Mouse (Mus musculus) lung, postnatal 0 days (tissue): ENCODE results near the gene Gm11011. TPM values are rescaled to one million over a fixed set of nuclear protein-coding genes. Genes with fewer than 3 reads are reported as not detected.

Experiments used
- ATAC-seq: fragments of 200-750 bp; cut with Nextera tagmentation; 2 replicates; pipeline ENCODE4 v1.8.0; 2017; ENCODE audit warnings: moderate library complexity
- DNase-seq: peaks from one replicate; pipeline ENCODE4 v3.0.0-alpha.2; 2016; ENCODE audit warnings: low spot score
- H3K27ac ChIP-seq: fragments of 300-500 bp; sonication (generic); 2 replicates; pipeline ENCODE4 v1.5.1; 2014; ENCODE audit warnings: antibody characterized with exemption, mild to moderate bottlenecking, low read length, mixed read lengths
- H3K27me3 ChIP-seq: fragments of 300-500 bp; sonication (generic); replicated peaks from 2 replicates; pipeline ENCODE4 v1.6.1; 2014; ENCODE audit warnings: low read length, mixed read lengths; ENCODE audit not compliant: insufficient read depth
- H3K36me3 ChIP-seq: fragments of 300-500 bp; sonication (generic); 2 replicates; pipeline ENCODE4 v1.6.1; 2014; ENCODE audit warnings: low read length, mixed read lengths; ENCODE audit not compliant: insufficient read depth
- H3K4me1 ChIP-seq: fragments of 300-500 bp; sonication (generic); 2 replicates; pipeline ENCODE4 v1.6.1; 2014; ENCODE audit warnings: antibody characterized with exemption, low read depth, low read length, mixed read lengths; ENCODE audit not compliant: insufficient read depth
- H3K4me2 ChIP-seq: fragments of 300-500 bp; sonication (generic); replicated peaks from 2 replicates; pipeline ENCODE4 v1.6.1; 2014; ENCODE audit warnings: low read depth, mild to moderate bottlenecking, low read length, moderate library complexity, mixed read lengths
- H3K4me3 ChIP-seq: fragments of 300-500 bp; sonication (generic); 2 replicates; pipeline ENCODE4 v1.5.1; 2014; ENCODE audit warnings: low read depth, low read length
- H3K9ac ChIP-seq: fragments of 300-500 bp; sonication (generic); replicated peaks from 2 replicates; pipeline ENCODE4 v1.6.1; 2014; ENCODE audit warnings: low read depth, mild to moderate bottlenecking
- H3K9me3 ChIP-seq: fragments of 300-500 bp; sonication (generic); 2 replicates; pipeline ENCODE4 v1.6.1; 2016; ENCODE audit warnings: low read length, mixed read lengths
- CTCF ChIP-seq: IDR thresholded peaks from 2 replicates; pipeline ENCODE4 v1.5.1; 2016; ENCODE audit warnings: antibody characterized with exemption, mild to moderate bottlenecking
- EP300 ChIP-seq: IDR thresholded peaks from 2 replicates; pipeline ENCODE4 v1.6.1; 2016; ENCODE audit warnings: antibody characterized with exemption, mild to moderate bottlenecking, control low read depth
- WGBS: fragments of 180-500 bp; shearing (Covaris S2); extraction: QIAGEN DNeasy Blood & Tissue Kit; methylation state at CpG from one replicate; pipeline ENCODE4 v1.1.7; 2014; 5-methylcytosine and 5-hydroxymethylcytosine counted together
- polyA plus RNA-seq: library from polyadenylated mRNA; unstranded; fragments of >200 nt; fragmentation: Nextera tagmentation; extraction: Ambion mirVana; gene quantifications from 2 replicates; pipeline ENCODE4 v1.2.1, GENCODE M21; 2015

The Gm11011 gene
- polyA plus RNA-seq, 1 experiment from 2014 or later, result not detected

- Histone ChIP-seq H3K27me3 (no peaks in the 10 kb centered on the region), H3K9ac (no peak overlapping the region), H3K4me3 (no peak overlapping the region), H3K9me3 (no peaks in the 10 kb centered on the region), H3K36me3 (no peaks in the 10 kb centered on the region), H3K4me1 (no peaks in the 10 kb centered on the region; the same call in 1 of the 2 replicates), H3K4me2 (no peak overlapping the region), H3K27ac (no peak overlapping the region)
- DNase-seq (peak; percentile 21), ATAC-seq (no peak)
- 33% methylated on average over 3 of the region's 3 CpGs for WGBS
- TF ChIP-seq CTCF (no peak), EP300 (no peak)
Observed at GRCm38 (mm10) chr2:169593742-169594141, 6.2 kb upstream of the Gm11011 start.

GRCm38 (mm10) chr2:169590412-169590811 is 2.9 kb upstream of the Gm11011 start:
- Histone ChIP-seq H3K4me1 (no peaks in the 10 kb centered on the region; the same call in 1 of the 2 replicates), H3K27me3 (no peaks in the 10 kb centered on the region), H3K27ac (no peak overlapping the region), H3K4me3 (no peak overlapping the region), H3K9me3 (no peaks in the 10 kb centered on the region), H3K36me3 (no peaks in the 10 kb centered on the region), H3K9ac (no peak overlapping the region), H3K4me2 (no peak overlapping the region)
- TF ChIP-seq EP300 (no peak), CTCF (no peak)
- DNase-seq (no peak), ATAC-seq (no peak)
- 73% methylated on average over 8 of the region's 8 CpGs for WGBS

DNA sequence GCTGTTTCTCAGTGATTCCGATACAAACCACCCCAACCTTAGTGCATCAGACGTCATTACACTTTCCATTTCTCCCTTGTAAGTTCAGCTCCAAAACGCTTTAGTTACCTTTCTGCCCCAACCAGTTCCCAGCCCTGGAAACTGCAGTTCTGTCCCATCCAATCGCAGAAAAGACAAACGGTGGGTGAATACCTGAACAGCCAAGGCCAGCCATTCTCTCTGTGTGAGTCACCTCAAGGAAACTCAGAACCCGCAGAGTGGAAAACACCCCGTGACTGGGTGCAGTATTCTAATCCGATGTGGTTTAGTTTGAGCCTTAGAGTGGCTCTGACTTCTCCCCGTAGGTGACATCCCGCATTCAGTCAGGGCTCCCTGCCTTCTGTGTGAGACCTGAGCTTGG is 2.2 kb upstream of the Gm11011 start:
- 76% methylated on average over 10 of the region's 10 CpGs for WGBS
- DNase-seq, result no peak
- no peak overlapping the region for H3K4me3 ChIP-seq
- H3K4me2 ChIP-seq, result no peak overlapping the region
- H3K9me3 ChIP-seq, result no peaks in the 10 kb centered on the region
- no peak for TF ChIP-seq CTCF
- no peak for TF ChIP-seq EP300
- H3K4me1 ChIP-seq, result no peaks in the 10 kb centered on the region; the same call in 1 of the 2 replicates
- H3K9ac ChIP-seq, result no peak overlapping the region
- no peak for ATAC-seq
- H3K36me3 ChIP-seq, result no peaks in the 10 kb centered on the region
- H3K27me3 ChIP-seq, result no peaks in the 10 kb centered on the region
- no peak overlapping the region for H3K27ac ChIP-seq

- Histone ChIP-seq H3K4me2 (no peak overlapping the region), H3K4me1 (no peaks in the 10 kb centered on the region), H3K9ac (no peak overlapping the region), H3K27ac (no peak overlapping the region), H3K9me3 (no peaks in the 10 kb centered on the region), H3K4me3 (no peak overlapping the region), H3K36me3 (no peaks in the 10 kb centered on the region), H3K27me3 (no peaks in the 10 kb centered on the region)
- peak; percentile 32; the same call in 1 of the 2 replicates for ATAC-seq
- no peak for TF ChIP-seq CTCF
- TF ChIP-seq EP300, result no peak
- DNase-seq, result no peak
- 68% methylated on average over 3 of the region's 3 CpGs for WGBS
Observed at GRCm38 (mm10) chr2:169586688-169587087, 857 bp downstream of the Gm11011 start.

GRCm38 (mm10) chr2:169585631-169586285 is 1.8 kb downstream of the Gm11011 start:
- TF ChIP-seq EP300 (no peak), CTCF (no peak)
- no peaks in the 10 kb centered on the region for H3K27me3 ChIP-seq
- H3K4me3 ChIP-seq, result no peak overlapping the region
- H3K27ac ChIP-seq, result no peak overlapping the region
- 74% methylated on average over 12 of the region's 12 CpGs for WGBS
- DNase-seq, result no peak
- H3K9ac ChIP-seq, result no peak overlapping the region
- H3K9me3 ChIP-seq, result no peaks in the 10 kb centered on the region
- ATAC-seq, result no peak
- H3K4me2 ChIP-seq, result no peak overlapping the region
- no peaks in the 10 kb centered on the region for H3K4me1 ChIP-seq
- no peaks in the 10 kb centered on the region for H3K36me3 ChIP-seq

- TF ChIP-seq EP300, result no peak
- TF ChIP-seq CTCF, result no peak
- Histone ChIP-seq H3K4me2 (no peak overlapping the region), H3K27me3 (no peaks in the 10 kb centered on the region), H3K27ac (no peak overlapping the region), H3K9me3 (no peaks in the 10 kb centered on the region), H3K9ac (no peak overlapping the region), H3K4me1 (no peaks in the 10 kb centered on the region), H3K36me3 (no peaks in the 10 kb centered on the region), H3K4me3 (no peak overlapping the region)
- DNase-seq, result no peak
- WGBS, result 74% methylated on average over 15 of the region's 15 CpGs
- no peak for ATAC-seq
Observed at GRCm38 (mm10) chr2:169584745-169585456, 2.6 kb downstream of the Gm11011 start.
